Mouse (Mus musculus) heart, adult 11 months (tissue): ENCODE data around the gene Rhox3e.
"Not testable (repeated sequence)": the region's sequence is repeated elsewhere in the genome, so short reads cannot be mapped to it uniquely, and the experiment has no call there.

Source experiments
- DNase-seq: peaks from one replicate; pipeline ENCODE4 v3.0.0; 2022

Rhox3e gene

DNA sequence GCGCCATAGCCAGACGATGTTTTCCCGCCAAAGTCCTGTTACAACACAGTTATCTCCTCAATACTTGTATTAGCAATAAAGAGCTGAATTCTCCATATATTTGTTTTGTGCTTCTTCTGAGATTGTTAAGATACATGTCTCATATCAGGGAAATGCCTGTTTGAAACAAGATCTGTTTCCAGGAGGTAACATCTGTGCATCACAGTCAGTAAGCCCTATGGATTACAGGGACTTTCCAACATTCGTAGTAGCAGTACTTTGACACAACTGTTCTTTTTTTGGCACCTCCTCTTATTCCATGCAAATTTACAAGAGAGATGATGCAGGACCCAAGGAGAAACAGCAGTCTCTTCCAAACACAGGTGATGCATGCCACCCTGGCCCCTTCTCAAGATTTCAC lies at the start of gene Rhox3e:
Gene Rhox3e, plus strand, starts transcription at position 301 of the 400 bp plus-strand sequence.
- not testable (repeated sequence) for DNase-seq

DNA sequence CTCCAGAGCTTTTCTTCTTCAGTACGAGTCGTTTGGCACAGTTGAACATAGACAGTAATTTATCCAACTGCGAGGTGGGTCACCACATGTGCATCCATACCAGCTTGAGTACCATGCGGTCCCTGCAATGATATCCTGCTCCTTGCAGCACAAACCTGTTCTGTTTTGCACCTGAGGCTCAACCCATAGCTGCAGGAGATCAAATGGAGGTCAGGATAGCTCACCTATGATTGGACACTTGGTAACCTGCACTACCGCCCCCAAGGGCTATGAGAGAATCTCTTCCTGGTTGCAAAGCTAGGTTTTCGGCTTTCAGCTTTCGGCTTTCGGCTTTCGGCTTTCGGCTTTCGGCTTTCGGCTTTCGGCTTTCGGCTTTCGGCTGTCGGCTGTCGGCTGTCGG lies 27.8 kb upstream of the Rhox3e start, which contains the start of gene Rhox4d:
Gene Rhox4d, plus strand, starts transcription at position 301 of the 400 bp plus-strand sequence.
- DNase-seq = not testable (repeated sequence)

DNA sequence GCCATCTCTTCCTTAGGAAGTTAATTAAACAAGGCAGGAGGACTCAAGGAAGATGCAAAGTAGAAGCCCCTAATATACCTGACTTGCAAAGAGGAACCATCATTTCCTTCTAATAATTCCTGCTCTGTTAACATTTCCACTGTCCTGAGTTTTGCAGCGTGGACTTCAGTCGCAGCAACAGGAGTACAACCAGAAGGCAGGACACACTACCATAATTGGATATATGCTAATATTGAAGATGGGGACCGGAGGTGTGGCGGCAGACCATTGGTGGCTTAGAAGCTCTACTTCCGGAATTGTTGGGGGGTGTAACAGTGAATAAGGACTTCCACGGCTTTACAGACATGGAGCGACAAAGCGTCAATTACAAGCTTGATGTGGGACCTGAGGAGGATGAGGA lies 11.7 kb upstream of the Rhox3e start, which contains the start of gene Rhox2e:
Gene Rhox2e, plus strand, starts transcription at position 301 of the 400 bp plus-strand sequence.
- DNase-seq = not testable (repeated sequence)

DNA sequence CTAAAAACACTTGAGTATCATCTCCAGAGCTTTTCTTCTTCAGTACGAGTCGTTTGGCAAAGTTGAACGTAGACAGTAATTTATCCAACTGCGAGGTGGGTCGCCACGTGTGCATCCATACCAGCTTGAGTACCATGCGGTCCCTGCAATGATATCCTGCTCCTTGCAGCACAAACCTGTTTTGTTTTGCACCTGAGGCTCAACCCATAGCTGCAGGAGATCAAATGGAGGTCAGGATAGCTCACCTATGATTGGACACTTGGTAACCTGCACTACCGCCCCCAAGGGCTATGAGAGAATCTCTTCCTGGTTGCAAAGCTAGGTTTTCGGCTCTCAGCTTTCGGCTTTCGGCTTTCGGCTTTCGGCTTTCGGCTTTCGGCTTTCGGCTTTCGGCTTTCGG lies 15.3 kb downstream of the Rhox3e start, which contains the start of gene Rhox4e:
Gene Rhox4e, plus strand, starts transcription at position 301 of the 400 bp plus-strand sequence.
- not testable (repeated sequence) for DNase-seq

DNA sequence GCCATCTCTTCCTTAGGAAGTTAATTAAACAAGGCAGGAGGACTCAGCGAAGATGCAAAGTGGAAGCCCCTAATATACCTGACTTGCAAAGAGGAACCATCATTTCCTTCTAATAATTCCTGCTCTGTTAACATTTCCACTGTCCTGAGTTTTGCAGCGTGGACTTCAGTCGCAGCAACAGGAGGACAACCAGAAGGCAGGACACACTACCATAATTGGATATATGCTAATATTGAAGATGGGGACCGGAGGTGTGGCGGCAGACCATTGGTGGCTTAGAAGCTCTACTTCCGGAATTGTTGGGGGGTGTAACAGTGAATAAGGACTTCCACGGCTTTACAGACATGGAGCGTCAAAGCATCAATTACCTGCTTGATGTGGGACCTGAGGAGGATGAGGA lies 29.3 kb downstream of the Rhox3e start, which contains the start of gene Rhox2f:
Gene Rhox2f, plus strand, starts transcription at position 301 of the 400 bp plus-strand sequence.
- DNase-seq = not testable (repeated sequence)

DNA sequence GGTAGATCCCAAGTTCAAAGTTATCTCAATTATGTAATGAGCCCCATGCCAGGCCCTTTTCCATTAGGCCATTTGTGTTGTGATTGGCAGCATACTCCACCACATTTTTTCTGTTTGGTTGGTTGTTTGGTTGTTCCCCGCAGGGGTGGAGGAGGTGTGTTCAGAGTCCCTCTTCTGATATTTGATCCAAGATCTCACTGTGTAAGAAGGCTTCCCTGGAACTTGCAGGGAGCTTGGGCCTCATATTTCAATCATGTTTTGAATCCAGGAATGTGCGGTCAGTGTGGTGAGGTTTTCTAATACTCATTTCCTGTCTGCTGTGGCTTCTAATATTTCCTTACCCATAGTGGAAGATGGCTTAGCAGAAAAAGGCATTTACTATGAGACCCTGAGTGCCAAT lies 30.8 kb downstream of the Rhox3e start:
- DNase-seq = not testable (repeated sequence)

DNA sequence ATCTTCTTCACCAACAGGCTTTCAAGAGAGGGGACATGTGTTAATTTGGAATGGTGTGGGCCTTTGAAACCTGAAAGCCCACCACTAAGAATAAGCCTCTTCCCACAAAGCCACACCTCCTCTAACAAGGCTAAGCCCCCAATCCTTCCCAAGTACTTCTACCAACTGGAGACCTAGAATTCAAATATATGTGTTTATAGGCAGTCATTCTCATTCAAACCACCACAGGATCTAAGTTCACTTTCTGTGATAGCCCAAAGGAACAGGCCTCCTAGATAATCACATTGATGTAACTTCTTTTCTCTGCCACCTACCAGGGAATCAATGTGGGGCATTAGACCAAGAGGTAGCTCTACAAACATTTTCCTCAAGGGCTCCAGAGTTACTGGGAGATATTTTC lies 38.9 kb downstream of the Rhox3e start, which contains the start of gene Rhox3f:
Gene Rhox3f, plus strand, starts transcription at position 301 of the 400 bp plus-strand sequence.
- DNase-seq = not testable (repeated sequence)
